Comparison of ENCODE assay signal across 30 mouse cellular contexts in genomic region chr15:33969409-33969808, GRCm38 (mm10).
"Had no signal": no experiment of that assay in that cellular context is flagged by ENCODE, and none has a peak within 500 bp of the region (broad histone marks: within the 10 kb centered on the region; RNA-seq: fewer than 3 reads in every experiment).

No protein-coding gene starts in this region.

- H3K27me3 ChIP-seq: limb, embryonic 12.5 days; limb, embryonic 13.5 days; limb, embryonic 15.5 days; liver, embryonic 12.5 days; liver, embryonic 13.5 days; liver, embryonic 15.5 days; lung, embryonic 15.5 days; megakaryocyte, embryonic 14.5 days; midbrain, embryonic 12.5 days; midbrain, embryonic 13.5 days; midbrain, embryonic 15.5 days; neural tube, embryonic 12.5 days had no signal

- DNase-seq: left cerebral cortex, postnatal 4 days; liver; liver, embryonic 13.5 days; liver, postnatal 0 days; lung, adult 18-20 months; lung, adult 2 months; lung, embryonic 14.5 days; lung, postnatal 10 days; lung, postnatal 14 days; lung, postnatal 36 days; lung, postnatal 4 days; midbrain, embryonic 14.5 days had no signal

- H3K9ac ChIP-seq: limb, embryonic 12.5 days; limb, embryonic 13.5 days; limb, embryonic 15.5 days; liver, embryonic 12.5 days; liver, embryonic 13.5 days; liver, embryonic 14.5 days; liver, embryonic 15.5 days; liver, postnatal 0 days; lung, embryonic 14.5 days; lung, embryonic 15.5 days; midbrain, embryonic 12.5 days; midbrain, embryonic 13.5 days; midbrain, embryonic 15.5 days; neural tube, embryonic 12.5 days had no signal

- H3K4me3 ChIP-seq: limb, embryonic 10.5 days; limb, embryonic 12.5 days; limb, embryonic 13.5 days; limb, embryonic 15.5 days; liver, embryonic 12.5 days; liver, embryonic 13.5 days; liver, embryonic 15.5 days; lung, embryonic 15.5 days; megakaryocyte, embryonic 14.5 days; midbrain, embryonic 10.5 days; midbrain, embryonic 12.5 days; midbrain, embryonic 13.5 days; midbrain, embryonic 15.5 days; myocyte; neural tube, embryonic 12.5 days had no signal

- H3K4me2 ChIP-seq: limb, embryonic 12.5 days; limb, embryonic 13.5 days; limb, embryonic 15.5 days; liver, embryonic 11.5 days; liver, embryonic 12.5 days; liver, embryonic 13.5 days; liver, embryonic 15.5 days; lung, embryonic 14.5 days; lung, embryonic 15.5 days; midbrain, embryonic 11.5 days; midbrain, embryonic 12.5 days; midbrain, embryonic 13.5 days; midbrain, embryonic 15.5 days; neural tube, embryonic 12.5 days had no signal

- H3K36me3 ChIP-seq: limb, embryonic 10.5 days; limb, embryonic 12.5 days; limb, embryonic 13.5 days; limb, embryonic 15.5 days; liver, embryonic 12.5 days; liver, embryonic 13.5 days; liver, embryonic 15.5 days; lung, embryonic 15.5 days; midbrain, embryonic 10.5 days; midbrain, embryonic 12.5 days; midbrain, embryonic 13.5 days; midbrain, embryonic 15.5 days; neural tube, embryonic 12.5 days had no signal

- H3K27ac ChIP-seq: limb, embryonic 10.5 days; limb, embryonic 12.5 days; limb, embryonic 13.5 days; limb, embryonic 15.5 days; liver, embryonic 12.5 days; liver, embryonic 13.5 days; liver, embryonic 14.5 days; liver, embryonic 15.5 days; lung, embryonic 15.5 days; macrophage; midbrain, embryonic 10.5 days; midbrain, embryonic 12.5 days; midbrain, embryonic 13.5 days; midbrain, embryonic 15.5 days; neural tube, embryonic 12.5 days had no signal

- H3K4me1 ChIP-seq: limb, embryonic 10.5 days; limb, embryonic 12.5 days; limb, embryonic 13.5 days; limb, embryonic 15.5 days; liver, embryonic 12.5 days; liver, embryonic 13.5 days; liver, embryonic 15.5 days; lung, embryonic 15.5 days; megakaryocyte, embryonic 14.5 days; midbrain, embryonic 10.5 days; midbrain, embryonic 12.5 days; midbrain, embryonic 13.5 days; midbrain, embryonic 15.5 days; neural tube, embryonic 12.5 days had no signal

- H3K9me3 ChIP-seq: limb, embryonic 10.5 days; limb, embryonic 15.5 days; liver, embryonic 12.5 days; liver, embryonic 13.5 days; liver, embryonic 15.5 days; lung, embryonic 15.5 days; megakaryocyte, embryonic 14.5 days; midbrain, embryonic 10.5 days; midbrain, embryonic 12.5 days; midbrain, embryonic 13.5 days; midbrain, embryonic 15.5 days; neural tube, embryonic 12.5 days had no signal
